Mouse (Mus musculus) embryo, embryonic 11 days (tissue): ENCODE data around the gene Bcap29.
"Not testable (repeated sequence)": the region's sequence is repeated elsewhere in the genome, so short reads cannot be mapped to it uniquely, and the experiment has no call there.

Source experiments
- DNase-seq: peaks from one replicate; pipeline ENCODE4 v3.0.0-alpha.2; 2015

Bcap29 gene

DNA sequence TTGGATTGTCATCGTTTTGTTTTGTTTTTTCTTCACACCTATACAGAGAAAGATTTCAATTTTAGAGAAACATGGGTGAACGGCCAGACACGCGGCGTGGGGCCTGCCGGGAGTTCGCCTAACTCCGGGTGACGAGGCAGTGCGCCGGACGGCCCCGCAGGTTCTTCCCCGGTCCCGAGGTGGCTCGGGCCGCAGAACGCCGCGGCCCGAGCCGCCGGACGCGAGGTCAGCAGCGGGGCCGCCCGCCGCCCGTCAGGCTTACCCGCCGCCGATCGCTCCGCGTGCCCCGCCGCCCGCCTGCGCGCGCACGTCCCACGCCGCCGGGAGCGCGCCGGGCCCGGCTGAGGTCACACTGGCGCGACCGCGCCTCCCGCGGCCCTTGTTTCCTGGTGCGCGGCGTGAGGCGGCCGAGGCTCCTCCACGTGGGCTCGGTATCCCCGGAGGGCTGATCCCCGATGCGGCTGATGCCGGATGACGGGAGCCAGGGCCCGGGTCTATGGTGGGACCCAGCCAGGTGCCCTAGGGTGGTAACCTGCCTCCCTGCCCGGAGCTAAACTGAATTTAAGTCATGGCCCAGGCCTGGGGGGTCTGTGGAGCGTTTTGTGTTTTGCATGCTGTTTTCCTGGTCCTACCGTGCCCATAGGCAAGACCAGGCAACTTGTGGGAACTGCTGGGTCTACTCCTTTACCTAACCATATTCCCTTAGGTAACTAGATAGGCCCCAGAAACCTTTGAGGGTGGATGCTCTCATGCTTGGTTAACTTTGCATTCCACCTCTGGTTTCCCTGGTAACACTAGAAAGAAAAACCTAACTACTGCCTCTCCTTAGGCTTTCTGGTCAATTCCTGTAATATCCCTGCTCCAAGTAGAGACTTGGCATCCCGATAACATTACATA, at the start of gene Bcap29:
TSS of gene Bcap29 (minus strand) at position 316 of the 897 bp plus-strand sequence.
- peak; percentile 90 for DNase-seq

DNA sequence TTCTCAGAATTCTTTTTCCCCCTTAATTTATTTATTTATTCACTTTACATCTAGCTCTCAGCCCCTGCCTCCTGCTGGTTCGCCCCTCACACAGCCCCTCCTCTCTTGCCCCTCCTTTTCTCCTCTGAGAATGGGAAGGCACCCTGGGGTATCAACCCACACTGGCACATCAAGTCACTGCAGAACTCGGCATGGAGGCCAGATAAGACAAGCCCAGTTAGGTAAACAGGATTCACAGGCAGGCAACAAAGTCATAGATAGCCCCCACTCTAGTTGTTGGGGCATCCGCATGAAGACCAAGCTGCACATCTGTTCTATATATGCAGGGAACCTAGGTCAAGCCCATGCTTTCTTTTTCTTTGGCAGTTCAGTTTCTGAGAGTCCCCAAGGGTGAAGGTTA, 32.7 kb upstream of the Bcap29 start:
- no peak for DNase-seq

GRCm38 (mm10) chr12:31665999-31666398, 31.5 kb upstream of the Bcap29 start:
- DNase-seq = no peak

DNA sequence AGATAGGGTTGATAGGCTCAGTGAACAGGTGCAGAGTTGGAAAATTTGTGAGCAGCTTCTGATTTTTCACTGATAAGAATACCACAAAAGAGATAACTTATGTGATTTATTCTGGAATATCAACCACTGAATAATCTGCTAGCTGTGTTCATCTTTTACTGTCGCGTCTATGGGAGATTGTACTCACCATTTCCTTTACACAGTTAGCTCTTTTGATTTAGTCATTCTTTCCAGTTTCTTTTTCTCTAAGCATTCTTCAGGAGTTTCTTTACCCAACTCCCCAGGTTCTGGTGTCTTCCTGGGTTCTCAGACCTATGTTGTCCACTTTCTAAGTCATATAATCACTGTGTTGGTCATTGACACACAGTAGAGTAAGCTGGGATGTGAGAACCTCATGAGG, 22.4 kb upstream of the Bcap29 start:
- no peak for DNase-seq

DNA sequence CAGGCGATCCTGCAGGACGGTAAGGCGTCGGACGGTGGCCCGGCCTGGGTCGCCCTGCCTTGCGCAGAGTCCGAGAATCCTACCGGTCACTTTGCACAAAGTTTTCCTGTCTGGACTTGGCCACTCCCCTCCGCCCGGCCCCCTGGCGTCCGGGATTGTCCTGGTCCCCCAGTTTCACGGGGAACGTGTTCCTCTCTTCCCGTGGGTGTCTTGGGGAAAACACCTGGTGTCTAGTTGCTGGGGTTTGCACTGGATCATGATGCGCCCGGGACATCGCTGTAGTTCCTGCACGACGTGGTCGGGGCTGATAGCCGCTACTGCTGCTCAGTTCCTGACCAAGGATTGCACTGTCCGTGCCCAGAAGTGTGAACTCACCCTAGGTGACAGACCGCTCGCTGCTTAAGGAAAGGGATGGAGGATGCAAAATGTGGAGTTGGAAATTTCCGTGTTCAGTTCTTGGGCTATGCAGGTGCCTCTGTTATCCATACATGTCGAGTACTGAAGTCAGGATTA, 20.6 kb upstream of the Bcap29 start:
- DNase-seq = no peak

DNA sequence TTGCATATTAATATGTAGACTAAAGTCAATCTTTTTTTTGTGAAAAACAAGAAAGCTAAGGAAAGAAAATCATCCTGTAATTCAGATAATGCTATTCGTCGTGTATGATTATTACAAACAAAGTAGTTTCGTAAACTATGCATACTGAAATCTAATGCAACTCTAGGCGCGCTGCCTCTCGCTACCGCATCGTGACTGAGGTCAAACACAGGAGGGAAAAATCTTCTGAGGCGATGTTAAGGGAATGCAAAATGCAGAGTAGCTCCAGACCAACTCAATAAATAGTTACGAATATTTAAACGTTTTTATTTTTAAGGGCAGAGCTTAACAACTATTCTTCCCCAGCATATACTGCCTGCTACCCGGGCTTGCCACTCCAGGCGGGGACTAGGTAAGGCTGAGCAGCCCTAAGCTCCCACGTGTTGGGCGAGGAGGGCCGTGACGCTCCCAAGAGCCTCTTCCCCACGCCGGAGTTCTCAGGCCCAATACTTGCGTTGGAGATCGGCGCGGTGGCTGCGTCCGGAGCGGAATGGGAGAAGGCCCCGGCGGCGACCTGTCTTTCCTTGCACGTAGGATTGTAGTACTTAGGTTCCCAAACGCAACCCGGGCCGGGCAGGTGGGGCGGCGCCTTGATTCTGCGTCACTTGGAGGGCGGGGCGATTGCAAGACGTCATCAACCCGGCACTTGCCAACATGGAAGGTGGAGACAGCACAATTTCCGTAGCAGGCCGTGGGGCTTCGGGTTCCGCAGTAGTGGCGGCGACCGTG, 19.9 kb upstream of the Bcap29 start, which contains the start of the genes Dus4l and Cog5:
TSS of gene Dus4l (minus strand) at position 630 of the 768 bp plus-strand sequence.
TSS of gene Cog5 (plus strand) at position 673 of the 768 bp plus-strand sequence.
- peak; percentile 92 for DNase-seq

DNA sequence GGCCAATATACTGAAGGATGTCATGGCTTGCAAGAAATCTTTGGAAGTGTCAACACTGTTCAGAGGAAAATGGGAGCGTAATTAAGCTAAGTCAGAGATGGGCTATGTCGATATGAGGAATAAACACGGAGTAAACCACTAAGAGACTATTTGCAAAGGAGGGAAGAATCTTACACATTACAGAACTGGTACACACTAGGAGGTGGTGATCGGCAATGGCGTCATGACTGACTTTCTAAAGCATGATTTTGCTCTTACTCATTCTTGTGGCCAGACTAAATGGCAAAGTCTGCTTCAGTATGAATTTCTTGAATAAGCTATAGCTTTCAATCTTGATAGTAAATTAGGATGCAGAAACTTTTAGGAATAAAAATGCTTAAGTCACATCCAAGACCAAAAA, 19.2 kb upstream of the Bcap29 start:
- DNase-seq = no peak

DNA sequence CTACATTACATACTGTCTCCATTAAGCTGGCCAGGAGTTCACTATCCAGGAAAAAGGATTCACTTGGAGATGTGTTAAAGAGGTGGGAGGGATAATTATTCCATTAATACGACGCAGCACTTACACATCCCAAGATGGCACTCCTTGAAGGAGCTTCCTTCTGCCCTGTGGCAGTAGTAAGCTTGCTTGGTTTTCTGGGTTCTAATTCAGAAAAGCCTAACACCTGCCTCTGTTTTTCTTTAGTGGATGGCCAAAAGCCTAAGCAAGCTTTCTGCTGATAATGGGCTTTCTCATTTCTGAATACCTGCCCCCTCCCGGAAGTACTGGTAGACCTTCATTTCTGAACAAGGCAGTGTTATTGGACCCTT, 766 bp upstream of the Bcap29 start:
- no peak for DNase-seq

DNA sequence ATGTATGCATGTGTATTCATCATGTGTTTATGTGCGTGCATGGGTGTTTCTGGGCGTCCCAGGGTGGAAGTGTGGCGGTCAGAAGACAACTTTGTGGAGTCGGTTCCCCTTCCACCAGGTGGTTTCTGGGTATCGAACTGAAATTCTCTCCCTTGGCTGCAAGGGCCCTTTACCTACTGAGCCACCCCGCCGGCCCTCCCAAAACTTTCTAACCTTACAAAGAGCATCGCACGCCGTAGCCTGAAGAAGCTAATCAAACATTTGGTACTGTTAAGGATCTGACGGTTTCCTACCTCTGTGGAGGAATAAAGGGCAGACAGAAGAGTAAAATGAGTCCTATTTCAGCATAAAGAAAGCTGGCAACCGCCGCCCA, 502 bp downstream of the Bcap29 start:
- peak; percentile 54 for DNase-seq

GRCm38 (mm10) chr12:31628396-31628795, 6.1 kb downstream of the Bcap29 start:
- not testable (repeated sequence) for DNase-seq

- no peak for DNase-seq
These were observed 9.4 kb downstream of the Bcap29 start for GRCm38 (mm10) chr12:31625016-31625415.

GRCm38 (mm10) chr12:31620106-31620505, 14.4 kb downstream of the Bcap29 start:
- DNase-seq = no peak

GRCm38 (mm10) chr12:31613353-31613752, 21.1 kb downstream of the Bcap29 start:
- DNase-seq = no peak

- no peak for DNase-seq
These were observed 26.3 kb downstream of the Bcap29 start for GRCm38 (mm10) chr12:31608138-31608537.

GRCm38 (mm10) chr12:31604894-31605293, 29.6 kb downstream of the Bcap29 start:
- DNase-seq = peak; percentile 51

DNA sequence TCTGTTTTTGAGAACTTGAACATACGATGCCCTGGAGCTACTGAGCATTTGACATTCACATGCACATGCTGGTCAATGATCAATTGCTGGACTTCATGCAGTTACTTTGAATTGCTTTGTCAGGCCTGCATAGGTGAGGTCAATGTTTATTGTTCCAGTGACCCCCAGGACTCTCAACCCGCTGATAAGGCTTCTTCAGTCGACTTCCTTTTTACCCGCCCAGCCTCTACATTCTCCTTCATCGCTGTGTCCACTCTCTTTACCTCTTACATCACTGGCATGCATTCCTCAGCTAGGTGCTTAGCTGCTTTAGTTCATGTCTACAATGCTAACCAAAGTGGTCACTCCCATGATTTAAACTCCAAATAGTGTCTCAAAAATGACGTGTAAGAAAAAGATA, 30.9 kb downstream of the Bcap29 start:
- no peak for DNase-seq

GRCm38 (mm10) chr12:31594296-31594695, 40.2 kb downstream of the Bcap29 start:
- DNase-seq = no peak

DNA sequence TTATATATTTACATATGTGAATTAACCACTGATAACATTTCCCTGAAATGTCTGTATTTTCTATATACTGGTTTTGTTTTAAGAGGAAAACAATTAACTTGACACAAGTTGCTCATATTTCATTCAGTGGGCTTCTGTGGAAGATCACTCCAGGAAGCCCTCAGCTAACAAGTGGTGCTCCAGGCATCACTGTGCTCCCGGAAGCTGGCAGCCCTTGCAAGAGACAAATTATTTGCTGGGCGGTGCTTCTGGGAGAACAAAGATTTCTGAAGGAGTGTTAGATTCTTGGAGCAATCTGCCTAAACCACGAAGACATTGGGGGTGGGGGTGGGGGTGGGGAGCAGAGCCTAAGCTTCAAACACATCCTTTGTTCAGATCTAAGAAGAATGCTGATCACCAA, 42.4 kb downstream of the Bcap29 start:
- no peak for DNase-seq

DNA sequence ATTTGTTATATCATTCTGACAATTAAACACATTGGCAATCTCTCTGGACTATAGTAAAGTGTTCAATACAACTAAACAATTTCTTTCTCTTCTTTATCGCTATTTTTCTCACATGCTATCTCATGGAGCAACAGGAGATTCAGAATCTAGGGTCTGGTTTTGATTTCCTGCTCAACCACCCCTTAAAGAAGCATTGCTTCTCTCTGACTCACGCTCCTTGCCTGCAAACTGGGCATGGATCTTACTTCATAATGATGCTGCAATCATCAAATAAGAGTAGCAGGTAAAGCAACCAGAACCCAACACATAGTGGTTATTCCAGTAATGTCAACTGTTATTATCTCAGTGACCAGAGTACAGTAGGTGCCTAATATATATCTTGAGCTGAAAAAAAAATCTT, 50.7 kb downstream of the Bcap29 start:
- no peak for DNase-seq

GRCm38 (mm10) chr12:31582081-31582480, 52.4 kb downstream of the Bcap29 start:
- DNase-seq = no peak

DNA sequence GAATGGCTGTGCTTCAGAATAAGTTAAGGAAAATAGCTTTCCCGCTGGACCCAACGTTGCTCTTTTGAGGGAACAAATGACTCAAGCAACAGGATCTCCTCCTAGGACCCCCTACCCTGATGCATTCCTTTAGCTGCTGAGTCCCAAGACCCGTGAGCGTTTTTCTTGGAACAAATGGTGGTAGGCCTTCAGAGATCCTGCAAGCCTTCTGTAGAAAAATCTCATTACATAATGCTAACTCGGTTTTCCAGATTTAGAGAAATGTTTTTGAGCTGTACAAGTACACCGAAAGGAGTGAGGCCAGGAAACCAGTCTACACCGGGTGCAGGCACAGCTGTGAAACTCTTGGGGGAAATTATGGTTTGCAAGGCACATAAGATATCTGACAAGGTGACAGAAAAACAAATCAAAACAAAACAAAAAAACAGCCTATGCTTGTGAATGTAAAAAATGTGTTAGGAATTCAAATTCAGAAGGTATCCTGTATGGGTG, 53.1 kb downstream of the Bcap29 start:
- no peak for DNase-seq

GRCm38 (mm10) chr12:31580634-31581318, 53.7 kb downstream of the Bcap29 start:
- DNase-seq = peak; percentile 52
